Mouse (Mus musculus) kidney, postnatal 14 days (tissue): ENCODE results near the gene Tnfsf13.

Experiments
- DNase-seq: peaks from one replicate; pipeline ENCODE4 v3.0.0; 2022; ENCODE audit warnings: mixed read lengths

The Tnfsf13 gene

GRCm38 (mm10) chr11:69680136-69680855 lies 5.3 kb downstream of the Tnfsf13 start:
- DNase-seq = no peak

- no peak for DNase-seq
Observed at GRCm38 (mm10) chr11:69679144-69679543, 6.4 kb downstream of the Tnfsf13 start.

DNA sequence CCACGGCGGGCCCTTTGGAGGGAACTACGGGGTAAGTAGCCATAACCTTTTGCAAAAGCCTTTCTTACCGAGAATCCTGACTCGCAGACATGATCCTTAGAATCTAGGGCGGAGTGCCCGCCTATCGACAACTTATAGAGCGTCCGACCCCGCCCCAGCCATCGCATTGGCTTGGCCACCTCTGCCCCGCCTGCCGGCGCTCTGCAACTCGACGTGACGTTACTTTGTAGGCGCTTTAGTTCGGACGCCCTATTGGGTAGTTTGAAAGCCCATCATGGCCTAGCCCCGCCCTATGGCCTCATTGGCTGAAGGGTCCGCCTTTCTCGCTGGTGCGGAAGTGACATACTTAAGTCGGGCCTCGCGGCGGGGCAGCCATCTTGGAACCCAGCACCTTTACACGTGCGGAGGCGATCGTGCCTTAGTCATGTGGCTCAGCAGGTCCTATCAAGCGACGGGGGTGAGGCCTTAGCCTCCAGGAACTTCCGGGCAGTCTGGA lies 13.3 kb downstream of the Tnfsf13 start, which contains the start of gene Eif4a1:
TSS of gene Eif4a1 (minus strand) at position 213 of the 496 bp plus-strand sequence.
- DNase-seq = peak; percentile 100

DNA sequence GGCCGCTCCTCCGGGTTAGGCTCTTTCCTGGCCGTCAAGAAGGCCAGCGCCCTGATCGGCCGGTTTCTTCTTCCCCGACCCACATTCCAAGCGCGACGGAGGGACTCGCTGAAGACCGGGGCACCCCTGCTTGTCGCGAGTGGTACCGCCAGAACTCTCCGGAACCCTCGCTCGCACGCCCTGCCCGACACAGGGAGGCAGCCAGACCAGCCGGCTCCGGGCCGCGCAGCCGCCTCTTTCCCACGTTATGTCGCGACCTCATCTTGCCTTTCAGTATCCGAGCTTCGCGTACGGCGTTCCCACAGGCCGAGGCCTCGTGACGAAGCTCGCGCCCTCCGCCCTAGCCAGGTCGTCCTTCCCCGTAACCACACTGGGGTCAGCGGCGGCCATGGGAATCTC lies 13.9 kb downstream of the Tnfsf13 start:
- DNase-seq = no peak

GRCm38 (mm10) chr11:69670786-69671725 lies 14.5 kb downstream of the Tnfsf13 start:
- peak; percentile 96 for DNase-seq

DNA sequence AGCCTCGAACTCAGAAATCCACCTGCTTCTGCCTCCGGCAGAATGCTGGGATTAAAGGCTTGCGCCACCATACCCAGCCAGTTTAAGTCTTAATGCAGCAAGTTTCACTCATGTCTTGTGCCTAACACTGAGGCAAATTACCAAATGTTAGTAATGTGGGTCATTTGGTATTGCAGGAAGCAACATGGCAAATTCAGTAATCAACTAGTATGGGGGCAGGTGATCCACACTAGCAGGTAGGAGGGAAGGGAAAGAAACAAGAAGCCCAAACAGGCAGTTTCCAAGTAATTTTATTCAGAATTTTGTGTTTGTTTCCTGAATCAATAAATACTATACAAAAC lies 18.9 kb downstream of the Tnfsf13 start:
- DNase-seq = no peak

DNA sequence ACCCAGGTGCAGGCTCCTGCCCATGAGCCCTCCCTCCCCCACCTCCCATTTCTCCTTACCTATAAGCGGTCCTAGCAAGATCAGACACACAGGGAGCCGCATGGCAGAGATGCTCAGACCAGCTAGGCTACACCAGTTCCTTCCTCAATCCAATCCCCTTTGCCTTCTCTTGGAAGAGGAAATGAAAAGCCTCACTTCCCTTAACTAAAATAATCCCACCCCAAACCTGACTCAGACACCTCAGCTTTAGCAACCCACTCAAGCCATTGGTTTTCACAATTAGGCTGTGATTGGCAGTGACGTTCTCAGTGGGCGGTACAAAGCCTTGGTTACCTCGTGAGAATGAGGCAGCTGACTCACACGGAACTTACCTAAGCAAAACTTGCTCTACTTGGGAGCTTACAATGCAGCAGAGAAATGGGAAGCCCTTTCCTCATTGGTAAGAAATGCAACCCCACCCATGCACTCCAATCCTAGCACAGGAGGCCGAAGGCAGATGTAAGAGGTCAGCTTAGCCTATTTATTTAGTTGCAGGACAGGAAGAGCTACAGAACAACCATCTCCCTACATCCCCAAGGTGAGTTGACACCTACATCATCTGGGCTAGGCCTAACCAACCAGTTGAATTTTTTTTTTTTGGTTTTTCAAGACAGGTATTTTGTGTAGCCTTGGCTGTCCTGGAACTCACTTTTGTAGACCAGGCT lies 19.5 kb downstream of the Tnfsf13 start, which contains the start of gene Cd68:
TSS of gene Cd68 (minus strand) at position 193 of the 704 bp plus-strand sequence.
- no peak for DNase-seq

DNA sequence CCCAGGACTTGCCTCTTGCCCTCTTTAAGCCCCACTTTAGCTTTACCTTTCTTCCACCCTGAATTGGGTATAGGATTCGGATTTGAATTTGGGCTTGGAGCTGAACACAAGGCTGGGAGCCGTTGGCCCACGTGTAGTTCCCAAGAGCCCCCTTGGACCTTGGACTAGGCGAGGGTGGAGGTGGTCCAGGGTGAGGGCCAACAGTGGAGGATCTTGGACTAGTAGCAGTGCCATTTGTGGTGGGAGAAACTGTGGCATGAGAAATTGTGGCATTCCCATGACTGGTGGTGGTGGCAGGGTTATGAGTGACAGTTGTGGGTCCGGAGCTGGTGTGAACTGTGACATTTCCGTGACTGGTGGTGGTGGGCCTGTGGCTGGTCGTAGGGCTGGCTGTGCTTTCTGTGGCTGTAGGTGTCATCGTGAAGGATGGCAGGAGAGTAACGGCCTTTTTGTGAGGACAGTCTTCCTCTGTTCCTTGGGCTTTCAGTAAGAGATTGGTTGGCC lies 20.1 kb downstream of the Tnfsf13 start:
- no peak for DNase-seq

GRCm38 (mm10) chr11:69664841-69665240 lies 20.7 kb downstream of the Tnfsf13 start:
- DNase-seq = no peak

DNA sequence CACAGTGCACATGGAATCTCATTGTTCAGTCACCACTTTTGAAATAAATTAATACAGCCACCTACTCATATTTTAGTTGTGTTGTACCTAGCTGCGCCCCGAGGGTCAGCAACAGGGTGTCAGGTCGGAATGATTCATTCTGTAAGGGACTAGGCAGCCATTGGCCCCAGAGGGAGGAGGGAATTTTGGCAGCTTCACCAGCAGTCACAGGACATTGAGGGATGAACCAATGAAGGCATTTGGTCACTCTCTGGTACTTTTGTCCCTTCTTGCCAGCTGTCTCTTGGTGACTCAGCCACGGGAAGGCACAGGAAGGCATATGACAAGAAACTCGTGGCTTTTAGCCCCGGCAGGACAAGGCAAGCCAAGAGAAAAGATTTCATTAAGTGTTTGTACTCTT lies 21.8 kb downstream of the Tnfsf13 start:
- no peak for DNase-seq

- DNase-seq = no peak
Observed at GRCm38 (mm10) chr11:69662967-69663671, 22.5 kb downstream of the Tnfsf13 start.

DNA sequence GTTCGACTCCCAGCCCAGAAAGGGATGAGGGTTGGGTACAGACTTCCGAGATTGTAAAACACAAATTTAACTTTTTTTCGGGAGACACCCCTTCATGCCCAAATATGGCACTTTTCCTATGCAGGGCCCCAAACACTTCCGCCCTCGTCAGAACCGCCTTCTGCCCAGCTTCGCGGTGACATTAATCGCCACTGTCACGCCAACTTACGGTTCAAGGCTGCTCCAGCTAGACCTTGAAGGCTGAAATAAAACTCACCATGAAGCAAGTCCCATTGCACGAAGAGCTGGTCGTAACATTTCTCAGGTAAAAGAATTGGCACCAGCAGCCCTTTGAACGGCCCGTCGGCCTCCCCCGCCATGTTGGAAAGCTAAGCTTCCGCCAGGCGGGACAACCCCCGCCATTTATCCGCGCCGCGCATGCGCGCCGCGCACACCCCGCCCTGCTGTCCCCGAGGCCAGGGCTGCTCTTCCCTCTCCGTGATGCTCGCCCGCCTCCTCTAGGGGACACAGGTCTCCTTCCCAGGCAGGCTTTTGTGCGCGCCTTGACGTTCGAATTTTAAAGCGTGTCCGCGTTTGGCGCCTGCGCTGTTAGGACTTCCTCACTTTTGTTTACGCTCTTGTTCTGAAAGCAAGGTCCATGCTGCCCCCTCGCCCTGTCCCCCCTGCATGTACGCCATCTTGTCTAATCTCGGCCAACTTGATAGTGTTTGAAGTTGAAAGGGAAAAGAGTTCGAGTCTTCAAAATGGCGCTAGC lies 23.2 kb downstream of the Tnfsf13 start, which contains the start of gene Mpdu1:
TSS of gene Mpdu1 (minus strand) at position 430 of the 754 bp plus-strand sequence.
- peak; percentile 96 for DNase-seq

GRCm38 (mm10) chr11:69661221-69661881 lies 24.2 kb downstream of the Tnfsf13 start:
- peak; percentile 33 for DNase-seq

- DNase-seq = no peak
Observed at GRCm38 (mm10) chr11:69657462-69657881, 28.1 kb downstream of the Tnfsf13 start.

DNA sequence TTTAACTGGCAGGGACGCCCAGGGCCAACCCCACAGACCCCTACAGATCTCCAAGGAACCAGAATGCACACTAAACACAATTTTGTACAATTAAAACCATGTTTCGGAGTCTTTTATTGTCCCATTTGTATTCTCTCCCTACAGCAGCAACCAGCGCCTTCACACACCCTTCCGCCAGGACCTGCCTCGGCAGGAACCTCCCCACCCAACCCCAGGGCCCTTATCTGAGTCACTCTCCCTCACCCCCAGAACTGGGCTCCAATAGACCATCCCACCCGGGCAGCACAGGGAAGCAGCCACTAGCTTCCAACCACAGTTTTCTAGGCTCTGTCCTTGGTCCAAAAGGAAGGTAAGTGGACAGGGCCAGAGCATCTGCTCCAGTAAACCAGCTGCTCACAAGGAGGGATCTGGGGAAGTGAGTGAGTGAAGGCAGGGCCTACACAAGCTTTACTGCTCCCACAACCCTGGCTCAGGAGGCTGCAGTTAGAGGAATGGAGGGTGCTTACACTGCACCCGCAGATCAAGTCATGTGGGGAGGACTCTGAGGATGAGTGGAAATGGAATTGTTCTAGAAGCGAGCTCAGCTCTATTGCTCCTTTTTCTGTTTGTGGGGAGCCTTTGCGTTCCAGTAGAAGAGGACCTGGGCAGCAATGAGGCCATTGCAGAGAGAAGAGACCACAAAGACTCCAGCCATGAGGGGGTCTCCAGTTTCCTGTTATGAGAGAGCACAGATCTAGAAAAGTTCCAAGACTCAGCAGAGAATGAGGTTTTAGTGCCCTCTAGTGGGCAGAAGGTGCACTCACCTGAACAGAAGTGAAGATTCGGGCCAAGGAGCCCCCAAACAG lies 28.7 kb downstream of the Tnfsf13 start:
- DNase-seq = peak; percentile 48

- DNase-seq = no peak
Observed at GRCm38 (mm10) chr11:69656065-69656455, 29.5 kb downstream of the Tnfsf13 start.

- peak; percentile 83 for DNase-seq
Observed at GRCm38 (mm10) chr11:69655264-69656064, 30.1 kb downstream of the Tnfsf13 start, which contains the start of gene Sox15. Gene Sox15, plus strand, starts transcription at chr11:69655314.

- DNase-seq = no peak
Observed at GRCm38 (mm10) chr11:69654760-69655159, 30.8 kb downstream of the Tnfsf13 start.

DNA sequence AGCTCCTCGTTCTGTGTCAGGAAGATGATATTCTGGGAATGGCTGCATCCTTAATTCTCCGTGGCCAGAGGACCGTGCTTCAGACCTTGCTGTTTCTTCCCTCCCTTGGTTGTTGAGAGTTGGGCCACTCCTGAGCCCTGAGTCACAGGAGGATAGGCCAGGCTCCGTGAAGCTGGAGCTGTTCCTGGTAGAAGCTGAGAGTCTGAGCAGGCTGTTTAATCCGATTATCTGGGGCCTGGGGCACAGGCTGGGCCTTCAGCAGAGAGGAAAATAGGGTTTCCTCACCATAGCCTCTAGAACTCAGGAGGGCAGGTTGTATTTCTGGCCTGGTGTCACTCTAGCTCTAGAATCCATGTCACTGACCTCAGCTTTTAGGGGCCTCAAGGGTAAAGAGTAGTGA lies 32.2 kb downstream of the Tnfsf13 start:
- DNase-seq = no peak
